Mouse (Mus musculus) embryonic facial prominence, embryonic 11.5 days (tissue): ENCODE data around the gene Klf3. TPM values are rescaled to one million over a fixed set of nuclear protein-coding genes. Genes with fewer than 3 reads are reported as not detected.
A peak's percentile ranks its signal among the peaks of the same experiment; 100 is the strongest.

Experiments
- ATAC-seq: fragments of 200-750 bp; cut with Nextera tagmentation; replicated peaks from 2 replicates; pipeline ENCODE4 v1.8.0; 2017; ENCODE audit warnings: low read depth; ENCODE audit not compliant: insufficient number of reproducible peaks, low FRiP score, low TSS enrichment
- DNase-seq: peaks from one replicate; pipeline ENCODE4 v3.0.0-alpha.2; 2015; ENCODE audit warnings: low spot score
- H3K27ac ChIP-seq: fragments of 300-500 bp; sonication (generic); replicated peaks from 2 replicates; pipeline ENCODE4 v1.5.1; 2014; ENCODE audit warnings: mild to moderate bottlenecking, low read depth, low read length, control low read depth
- H3K27me3 ChIP-seq: fragments of 300-500 bp; sonication (generic); 2 replicates; pipeline ENCODE4 v1.6.1; 2014; ENCODE audit warnings: mild to moderate bottlenecking, low read length, moderate library complexity, mixed read lengths; ENCODE audit not compliant: control insufficient read depth, insufficient read depth
- H3K36me3 ChIP-seq: fragments of 300-500 bp; sonication (generic); replicated peaks from 2 replicates; pipeline ENCODE4 v1.6.1; 2014; ENCODE audit warnings: low read depth, mild to moderate bottlenecking, low read length, moderate library complexity, mixed read lengths; ENCODE audit not compliant: control insufficient read depth, insufficient read depth
- H3K4me1 ChIP-seq: fragments of 300-500 bp; sonication (generic); 2 replicates; pipeline ENCODE4 v1.6.1; 2014; ENCODE audit warnings: low read length, mixed read lengths; ENCODE audit not compliant: control insufficient read depth, insufficient read depth
- H3K4me2 ChIP-seq: fragments of 300-500 bp; sonication (generic); 2 replicates; pipeline ENCODE4 v1.6.1; 2014; ENCODE audit warnings: low read depth, mild to moderate bottlenecking, control low read depth, low read length, moderate library complexity
- H3K4me3 ChIP-seq: fragments of 300-500 bp; sonication (generic); 2 replicates; pipeline ENCODE4 v1.5.1; 2014; ENCODE audit warnings: low read depth, low read length, control low read depth
- H3K9ac ChIP-seq: fragments of 300-500 bp; sonication (generic); replicated peaks from 2 replicates; pipeline ENCODE4 v1.6.1; 2014; ENCODE audit warnings: mild to moderate bottlenecking, control low read depth, low read length
- H3K9me3 ChIP-seq: fragments of 300-500 bp; sonication (generic); replicated peaks from 2 replicates; pipeline ENCODE4 v1.6.1; 2016; ENCODE audit warnings: mild to moderate bottlenecking, low read length, inconsistent platforms, mixed read lengths; ENCODE audit not compliant: control insufficient read depth
- whole genome bisulfite sequencing: fragments of 180-500 bp; shearing (Covaris S2); extraction: QIAGEN DNeasy Blood & Tissue Kit; methylation state at CpG from one replicate; pipeline ENCODE4 v1.1.7; 2014; 5-methylcytosine and 5-hydroxymethylcytosine counted together
- polyA plus RNA-seq: library from polyadenylated mRNA; unstranded; fragments of >200 nt; fragmentation: Nextera tagmentation; extraction: Ambion mirVana; gene quantifications from 2 replicates; pipeline ENCODE4 v1.2.1, GENCODE M21; 2014

Klf3 gene
- polyA plus RNA-seq, 1 experiment from 2014 or later, result 31.5 TPM

- Histone ChIP-seq H3K4me3 (no peak overlapping the region), H3K27me3 (no peaks in the 10 kb centered on the region), H3K4me1 (no peaks in the 10 kb centered on the region), H3K9ac (no peak overlapping the region), H3K9me3 (no peaks in the 10 kb centered on the region), H3K36me3 (no peaks in the 10 kb centered on the region), H3K4me2 (no peak overlapping the region), H3K27ac (no peak overlapping the region)
- WGBS, result 71% methylated on average over 7 of the region's 7 CpGs
- ATAC-seq (no peak), DNase-seq (no peak)
Observed at GRCm38 (mm10) chr5:64780778-64781177, 22.4 kb upstream of the Klf3 start.

GRCm38 (mm10) chr5:64788175-64788574 lies 15.0 kb upstream of the Klf3 start:
- H3K4me3 ChIP-seq, result no peak overlapping the region
- no peaks in the 10 kb centered on the region for H3K27me3 ChIP-seq
- no peak for ATAC-seq
- no peaks in the 10 kb centered on the region for H3K9me3 ChIP-seq
- H3K36me3 ChIP-seq, result no peaks in the 10 kb centered on the region
- H3K27ac ChIP-seq, result no peak overlapping the region
- H3K4me1 ChIP-seq, result no peaks in the 10 kb centered on the region
- no peak overlapping the region for H3K4me2 ChIP-seq
- WGBS, result 93% methylated on average over 1 of the region's 1 CpGs
- H3K9ac ChIP-seq, result no peak overlapping the region
- no peak for DNase-seq

GRCm38 (mm10) chr5:64798209-64798608 lies 5.0 kb upstream of the Klf3 start:
- no peaks in the 10 kb centered on the region for H3K36me3 ChIP-seq
- no peak overlapping the region for H3K27ac ChIP-seq
- no peak overlapping the region for H3K9ac ChIP-seq
- DNase-seq (no peak), ATAC-seq (no peak)
- H3K4me3 ChIP-seq, result no peak overlapping the region
- H3K27me3 ChIP-seq, result no peaks in the 10 kb centered on the region
- H3K9me3 ChIP-seq, result no peaks in the 10 kb centered on the region; the same call in 1 of the 2 replicates
- no peaks in the 10 kb centered on the region for H3K4me1 ChIP-seq
- no peak overlapping the region for H3K4me2 ChIP-seq
- 71% methylated on average over 4 of the region's 4 CpGs for WGBS

GRCm38 (mm10) chr5:64801545-64801944 lies 1.6 kb upstream of the Klf3 start:
- no peaks in the 10 kb centered on the region for H3K27me3 ChIP-seq
- WGBS, result 84% methylated on average over 2 of the region's 2 CpGs
- ATAC-seq, result no peak
- DNase-seq, result no peak
- H3K4me3 ChIP-seq, result no peak overlapping the region
- no peaks in the 10 kb centered on the region for H3K4me1 ChIP-seq
- no peak overlapping the region for H3K9ac ChIP-seq
- H3K4me2 ChIP-seq, result no peak overlapping the region
- no peak overlapping the region for H3K27ac ChIP-seq
- H3K36me3 ChIP-seq, result no peaks in the 10 kb centered on the region
- no peaks in the 10 kb centered on the region; the same call in 1 of the 2 replicates for H3K9me3 ChIP-seq

- H3K27me3 ChIP-seq, result no peaks in the 10 kb centered on the region
- 1% methylated on average over 8 of the region's 8 CpGs for WGBS
- peak; percentile 46 for DNase-seq
- peak overlapping the region; percentile 92 for H3K9ac ChIP-seq
- no peaks in the 10 kb centered on the region for H3K36me3 ChIP-seq
- peak overlapping the region; percentile 89 for H3K4me3 ChIP-seq
- no peak for ATAC-seq
- peak overlapping the region; percentile 72 for H3K4me2 ChIP-seq
- no peaks in the 10 kb centered on the region; the same call in 1 of the 2 replicates for H3K9me3 ChIP-seq
- peak overlapping the region; percentile 99 for H3K27ac ChIP-seq
- H3K4me1 ChIP-seq, result no peaks in the 10 kb centered on the region
Observed at GRCm38 (mm10) chr5:64802143-64802542, 1.0 kb upstream of the Klf3 start.

GRCm38 (mm10) chr5:64803720-64804462 lies 703 bp downstream of the Klf3 start:
- Histone ChIP-seq H3K36me3 (no peaks in the 10 kb centered on the region), H3K27me3 (no peaks in the 10 kb centered on the region), H3K9me3 (no peaks in the 10 kb centered on the region; the same call in 1 of the 2 replicates), H3K9ac (peak overlapping the region; percentile 92), H3K4me3 (peak overlapping the region; percentile 89), H3K4me2 (peak overlapping the region; percentile 72), H3K4me1 (peaks cover 8% of the 10 kb centered on the region), H3K27ac (peak overlapping the region; percentile 99)
- peak; percentile 74 for DNase-seq
- no peak for ATAC-seq
- WGBS, result under 1% methylated on average over 46 of the region's 69 CpGs

GRCm38 (mm10) chr5:64805131-64805872 lies 2.1 kb downstream of the Klf3 start:
- Histone ChIP-seq H3K9ac (peak overlapping the region; percentile 67), H3K4me2 (peak overlapping the region; percentile 51), H3K27ac (peak overlapping the region; percentile 87), H3K4me1 (peaks cover 8% of the 10 kb centered on the region), H3K36me3 (no peaks in the 10 kb centered on the region), H3K4me3 (peak overlapping the region; percentile 26), H3K27me3 (no peaks in the 10 kb centered on the region), H3K9me3 (no peaks in the 10 kb centered on the region)
- no peak for ATAC-seq
- DNase-seq, result peak; percentile 76
- WGBS, result 3% methylated on average over 7 of the region's 7 CpGs
